Mouse (Mus musculus) embryonic fibroblast, embryonic 13.5 days (primary cell): ENCODE results near the gene Dnah2. TPM values are rescaled to one million over a fixed set of nuclear protein-coding genes. Genes with fewer than 3 reads are reported as not detected.

Experiments used
- H3K27ac ChIP-seq: 2 replicates; pipeline ENCODE4 v1.5.1; 2012; ENCODE audit warnings: low read length, control low read depth, inconsistent platforms; ENCODE audit not compliant: insufficient read depth
- H3K4me1 ChIP-seq: 2 replicates; pipeline ENCODE4 v1.6.1; 2011; ENCODE audit warnings: low read length; ENCODE audit not compliant: control insufficient read depth, insufficient read depth
- H3K4me3 ChIP-seq: 2 replicates; pipeline ENCODE4 v1.5.1; 2011; ENCODE audit warnings: mild to moderate bottlenecking, control low read depth, low read length; ENCODE audit not compliant: insufficient read depth
- CTCF ChIP-seq: IDR thresholded peaks from 2 replicates; pipeline ENCODE4 v1.5.1; 2011; ENCODE audit warnings: mild to moderate bottlenecking, control low read depth, low read length, moderate library complexity, borderline replicate concordance; ENCODE audit not compliant: insufficient read depth
- POLR2A ChIP-seq: IDR thresholded peaks from 2 replicates; pipeline ENCODE4 v1.6.1; 2011; ENCODE audit warnings: low read depth, mild to moderate bottlenecking, control low read depth, low read length, moderate library complexity
- polyA plus RNA-seq: library from polyadenylated mRNA; stranded (reverse); fragments of >200 nt; gene quantifications from 2 replicates; pipeline ENCODE4 v1.2.4, GENCODE M21; 2011; ENCODE audit warnings: low read depth; ENCODE audit not compliant: missing spikeins, insufficient read length

Gene Dnah2
- polyA plus RNA-seq, 1 experiment, result 0.21 TPM

DNA sequence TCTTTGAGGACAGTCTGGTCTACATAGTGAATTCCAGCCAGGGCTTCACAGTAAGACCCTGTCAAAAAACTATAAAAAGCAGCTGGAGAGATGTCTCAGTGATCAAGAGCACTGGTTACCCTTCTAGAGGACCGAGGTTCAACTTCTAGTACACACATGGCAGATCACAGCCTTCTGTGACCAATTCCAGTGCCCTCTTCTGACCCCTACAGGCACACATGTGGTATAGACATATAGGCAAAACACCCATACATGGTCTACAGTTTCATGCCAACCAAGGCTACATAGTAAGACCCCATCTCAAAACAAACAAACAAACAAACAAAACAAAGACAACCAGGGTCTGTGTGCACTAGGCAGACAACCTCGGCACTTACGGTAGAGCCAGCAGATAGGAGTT lies 26.3 kb upstream of the Dnah2 start:
- Histone ChIP-seq H3K27ac (no peak overlapping the region), H3K4me3 (no peak overlapping the region), H3K4me1 (peaks cover 8% of the 10 kb centered on the region; the same call in 1 of the 2 replicates)
- no peak for TF ChIP-seq CTCF
- no peak for TF ChIP-seq POLR2A

DNA sequence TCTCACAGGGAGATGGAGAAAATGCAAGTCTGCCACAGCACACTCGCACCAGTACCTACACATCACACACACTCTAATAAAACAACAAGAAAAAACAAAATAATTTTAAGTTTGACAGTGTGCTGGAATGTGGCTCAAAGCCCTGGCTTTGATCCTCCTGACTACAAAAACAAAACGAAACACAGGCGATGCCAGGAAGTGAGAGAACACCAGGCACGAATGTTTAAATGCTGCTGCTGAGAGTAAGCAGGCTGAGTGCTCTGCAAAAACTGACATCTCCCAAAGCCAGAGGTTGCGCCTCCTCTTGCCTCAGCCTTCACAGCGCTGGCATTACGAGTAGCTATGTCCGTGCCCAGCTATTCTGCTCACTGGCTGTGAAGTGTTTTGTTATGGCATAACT lies 16.2 kb upstream of the Dnah2 start:
- no peak overlapping the region for H3K4me3 ChIP-seq
- TF ChIP-seq CTCF (no peak), POLR2A (no peak)
- H3K4me1 ChIP-seq, result peaks cover 6% of the 10 kb centered on the region; the same call in 1 of the 2 replicates
- no peak overlapping the region for H3K27ac ChIP-seq

DNA sequence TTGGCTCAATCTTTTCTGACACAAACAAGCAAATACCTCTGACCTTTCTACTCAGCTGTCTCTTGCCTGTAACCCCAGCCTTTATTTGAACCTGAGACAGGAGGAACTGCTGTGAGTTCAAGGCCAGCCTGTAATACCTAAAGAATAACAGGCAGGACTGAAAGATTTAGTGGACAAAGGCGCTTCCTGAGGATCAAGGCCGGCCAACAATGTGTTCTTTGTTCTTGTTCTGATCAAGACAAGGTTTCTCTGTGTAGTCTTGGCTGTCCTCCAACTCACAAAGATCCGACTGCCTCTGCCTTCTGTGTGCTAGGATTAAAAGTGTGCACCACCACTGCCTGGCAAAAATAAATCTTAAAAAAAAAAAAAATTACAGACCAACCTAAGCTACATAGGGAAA lies 15.5 kb upstream of the Dnah2 start:
- TF ChIP-seq CTCF (no peak), POLR2A (no peak)
- peaks cover 6% of the 10 kb centered on the region; the same call in 1 of the 2 replicates for H3K4me1 ChIP-seq
- H3K4me3 ChIP-seq, result no peak overlapping the region
- no peak overlapping the region for H3K27ac ChIP-seq

DNA sequence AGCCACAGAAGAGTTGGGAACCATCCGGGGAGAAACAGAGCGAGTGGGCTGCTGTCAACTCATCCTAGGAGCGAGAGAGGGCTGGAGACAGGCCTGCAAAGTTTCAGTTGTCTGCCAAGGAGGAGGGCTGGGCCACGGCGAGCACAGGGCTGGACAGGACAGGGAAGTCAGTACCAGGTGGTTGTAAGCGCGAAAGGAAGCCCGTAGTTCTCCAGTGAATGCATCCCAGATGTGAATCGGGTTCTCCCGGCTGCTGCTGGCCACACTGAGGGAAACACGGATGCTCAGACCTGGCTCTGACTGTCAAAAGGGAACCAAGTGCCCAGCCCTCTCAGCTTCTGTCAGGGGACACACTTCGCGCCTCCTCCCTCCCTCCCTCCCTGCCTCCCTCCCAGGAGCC lies 14.5 kb upstream of the Dnah2 start:
- no peak overlapping the region for H3K27ac ChIP-seq
- peaks cover 6% of the 10 kb centered on the region; the same call in 1 of the 2 replicates for H3K4me1 ChIP-seq
- H3K4me3 ChIP-seq, result no peak overlapping the region
- TF ChIP-seq POLR2A (no peak), CTCF (no peak)

DNA sequence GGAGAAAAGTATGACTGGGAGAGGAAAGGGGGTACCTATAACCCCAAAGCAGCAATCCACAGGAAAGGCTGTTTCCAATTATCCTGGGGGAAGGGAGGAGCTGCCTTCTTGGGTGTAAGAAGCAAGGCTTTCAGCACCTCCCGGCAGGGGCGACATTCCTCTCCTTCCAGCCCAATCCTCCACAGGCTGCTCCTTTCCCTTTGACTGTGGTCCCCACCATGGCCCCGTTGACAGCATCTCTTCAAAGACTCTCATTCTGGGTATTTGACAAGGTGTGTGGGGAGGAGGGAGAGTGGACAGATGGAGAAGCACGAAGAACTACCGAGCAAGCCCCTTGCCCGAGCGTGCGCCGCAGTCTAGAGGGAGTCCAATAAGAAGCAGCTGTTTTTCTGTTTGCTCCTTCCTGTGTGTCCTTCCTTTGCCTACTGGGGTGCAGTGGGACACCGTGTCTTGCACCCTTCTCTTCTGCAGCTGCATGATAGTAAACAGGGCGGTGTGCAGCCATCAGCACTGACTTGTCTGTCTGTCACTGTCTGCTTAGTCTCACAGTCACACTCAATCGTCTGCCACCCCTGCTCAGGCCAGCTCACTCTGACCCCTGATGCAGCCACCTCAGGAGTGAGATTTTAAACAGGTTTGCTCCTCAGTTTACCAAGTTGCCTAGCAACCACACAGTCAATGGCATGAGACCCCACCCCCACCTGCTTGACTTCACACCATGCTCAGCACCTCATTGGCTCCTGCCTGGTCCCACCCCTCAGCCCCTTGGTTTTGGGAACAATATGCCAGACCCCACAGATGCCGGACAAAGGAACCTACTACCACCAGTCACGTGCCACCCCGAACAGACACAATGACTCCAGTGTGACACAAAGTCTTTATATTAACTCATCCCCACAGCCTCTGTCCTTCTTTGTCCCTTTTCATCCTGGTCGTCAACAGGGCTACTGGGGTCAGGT lies 12.3 kb upstream of the Dnah2 start:
- TF ChIP-seq POLR2A, result no peak
- TF ChIP-seq CTCF, result no peak
- Histone ChIP-seq H3K4me1 (peaks cover 6% of the 10 kb centered on the region; the same call in 1 of the 2 replicates), H3K27ac (no peak overlapping the region), H3K4me3 (no peak overlapping the region)

DNA sequence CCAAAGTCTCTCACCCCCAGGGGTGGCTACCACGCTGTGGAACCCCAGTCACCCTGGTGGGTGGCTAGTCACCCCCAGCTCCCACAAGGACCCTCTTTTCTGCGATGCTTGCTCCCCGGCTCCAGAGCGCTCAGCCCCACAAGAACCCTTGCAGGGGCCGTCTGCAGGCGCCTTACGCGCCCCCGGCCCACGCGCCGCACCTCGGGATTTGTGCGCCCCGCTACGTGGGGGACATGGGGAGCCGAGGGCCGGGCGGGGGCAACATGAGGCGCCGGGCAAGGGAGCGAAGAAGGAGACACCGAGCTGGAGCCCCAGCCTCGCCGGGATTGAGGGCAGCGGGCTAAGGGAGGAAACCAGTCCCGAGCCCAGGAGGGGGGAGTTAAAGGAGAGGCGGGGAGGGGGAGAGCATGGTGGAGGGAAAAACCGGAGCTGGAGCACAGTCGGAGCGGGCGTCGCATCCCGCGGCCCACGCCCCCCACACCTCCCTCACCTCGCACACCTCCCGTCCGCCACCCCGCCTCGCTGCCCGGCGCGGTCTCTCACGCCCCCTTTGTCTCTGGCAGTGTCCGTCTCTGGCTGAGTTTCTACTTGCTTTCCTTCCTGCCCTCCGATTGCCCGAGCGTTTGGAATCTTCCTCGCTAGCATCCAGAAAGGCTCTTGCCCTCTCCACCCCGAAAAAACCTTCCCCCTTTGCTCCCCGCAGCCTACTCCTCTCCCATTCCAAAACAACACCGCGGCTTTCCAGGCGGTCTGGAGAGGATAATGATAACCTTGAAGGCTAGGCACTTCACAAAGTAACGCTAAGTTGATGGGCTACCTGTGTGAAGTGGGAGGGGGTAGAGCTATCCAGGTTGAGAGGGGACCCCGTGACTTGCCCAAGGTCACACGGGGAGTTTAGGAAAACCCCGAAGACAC lies 11.2 kb upstream of the Dnah2 start, which contains the start of gene Efnb3:
Efnb3 (minus strand) TSS at position 355 of the 915 bp plus-strand sequence.
- Histone ChIP-seq H3K4me3 (peak within 1 kb of the TSS; percentile 3; the same call in 1 of the 2 replicates), H3K27ac (no peak within 1 kb of the TSS), H3K4me1 (peaks cover 6% of the 10 kb centered on the region; the same call in 1 of the 2 replicates)
- TF ChIP-seq POLR2A, result no peak
- no peak for TF ChIP-seq CTCF

DNA sequence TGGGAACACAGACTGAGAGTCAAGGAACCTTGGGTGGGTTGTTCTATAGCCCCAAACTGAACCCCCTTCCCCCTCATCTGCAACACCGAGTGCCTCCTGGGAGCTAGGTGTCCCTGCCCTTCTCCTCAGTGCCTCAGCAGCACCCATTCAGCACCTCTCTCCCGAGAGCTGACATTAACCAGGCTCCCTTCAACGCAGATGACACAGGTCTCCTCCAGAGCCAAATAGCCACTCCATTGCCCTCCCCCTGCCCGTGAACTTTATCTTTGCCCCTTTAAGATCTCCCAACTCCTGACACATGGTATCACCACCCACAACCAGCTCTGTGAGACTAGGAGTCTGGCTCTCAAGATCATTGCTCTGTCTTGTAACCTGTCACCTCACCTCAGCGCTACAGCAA lies 10.3 kb upstream of the Dnah2 start:
- no peak for TF ChIP-seq POLR2A
- TF ChIP-seq CTCF, result no peak
- no peak overlapping the region for H3K27ac ChIP-seq
- no peak overlapping the region for H3K4me3 ChIP-seq
- peaks cover 6% of the 10 kb centered on the region; the same call in 1 of the 2 replicates for H3K4me1 ChIP-seq

DNA sequence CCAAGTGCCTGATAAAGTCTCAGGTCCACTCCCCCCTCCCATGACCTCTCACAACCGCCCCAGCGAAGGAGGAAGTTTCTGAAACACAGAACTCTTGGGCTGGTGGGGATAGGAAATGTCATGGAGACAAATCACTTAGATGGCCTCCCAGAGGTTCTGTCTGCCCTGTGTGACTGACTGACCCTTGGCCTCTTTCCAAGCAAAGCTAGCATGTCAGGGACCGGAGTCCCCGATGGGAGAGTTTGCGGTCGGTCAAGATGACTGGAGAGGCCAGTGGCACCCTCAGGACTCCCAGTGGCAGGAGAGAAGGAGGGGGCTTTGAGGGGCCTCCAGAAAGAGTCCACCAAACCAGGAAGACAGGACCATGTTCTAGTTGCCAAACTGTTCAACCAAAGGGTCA lies 9.8 kb upstream of the Dnah2 start:
- TF ChIP-seq POLR2A (no peak), CTCF (no peak)
- Histone ChIP-seq H3K4me3 (no peak overlapping the region), H3K4me1 (peaks cover 6% of the 10 kb centered on the region; the same call in 1 of the 2 replicates), H3K27ac (no peak overlapping the region)

DNA sequence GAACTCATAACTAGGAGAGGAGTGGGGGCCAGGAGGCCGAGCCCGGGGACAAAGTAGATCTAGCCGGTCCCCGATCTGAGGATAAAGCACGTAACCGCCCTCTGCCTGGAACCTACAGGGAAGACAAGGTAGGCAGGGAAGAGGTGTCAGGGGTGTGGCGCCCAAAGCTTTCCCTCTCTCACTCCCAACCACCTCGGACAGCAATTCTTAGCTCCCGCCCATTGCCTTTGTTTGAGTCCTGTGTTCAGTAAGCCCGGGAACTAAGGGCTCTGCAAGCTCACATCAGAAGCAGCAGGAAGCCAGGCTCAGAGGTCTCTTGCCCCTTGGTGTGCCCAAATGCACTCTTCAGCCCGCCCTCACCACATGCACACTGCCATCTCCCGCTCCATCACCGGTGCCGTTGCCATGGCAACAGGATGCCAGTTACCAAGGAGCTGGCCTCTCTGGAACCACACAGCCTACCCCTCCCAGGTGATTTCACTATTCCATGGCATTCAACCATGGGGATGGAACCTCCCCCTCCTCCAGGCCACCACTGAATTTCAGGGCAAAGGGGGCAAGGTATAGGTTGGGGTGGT lies 8.6 kb upstream of the Dnah2 start:
- TF ChIP-seq POLR2A, result no peak
- Histone ChIP-seq H3K4me1 (peaks cover 6% of the 10 kb centered on the region; the same call in 1 of the 2 replicates), H3K27ac (no peak overlapping the region), H3K4me3 (no peak overlapping the region)
